Mouse (Mus musculus) intestine, postnatal 0 days (tissue): ENCODE measurements around the gene Rflnb. TPM values are rescaled to one million over a fixed set of nuclear protein-coding genes. Genes with fewer than 3 reads are reported as not detected.
A peak's percentile ranks its signal among the peaks of the same experiment; 100 is the strongest.

Experiments used
- ATAC-seq: fragments of 200-750 bp; cut with Nextera tagmentation; 2 replicates; pipeline ENCODE4 v1.8.0; 2017; ENCODE audit warnings: mild to moderate bottlenecking, moderate TSS enrichment, moderate library complexity
- H3K27ac ChIP-seq: fragments of 300-500 bp; sonication (generic); 2 replicates; pipeline ENCODE4 v1.5.1; 2014; ENCODE audit warnings: mild to moderate bottlenecking, low read depth, low read length, moderate library complexity
- H3K27me3 ChIP-seq: fragments of 300-500 bp; sonication (generic); replicated peaks from 2 replicates; pipeline ENCODE4 v1.6.1; 2014; ENCODE audit warnings: low read length, mixed read lengths; ENCODE audit not compliant: control insufficient read depth, insufficient read depth
- H3K36me3 ChIP-seq: fragments of 300-500 bp; sonication (generic); 2 replicates; pipeline ENCODE4 v1.6.1; 2014; ENCODE audit warnings: mild to moderate bottlenecking, moderate library complexity; ENCODE audit not compliant: control insufficient read depth, insufficient read depth
- H3K4me1 ChIP-seq: fragments of 300-500 bp; sonication (generic); replicated peaks from 2 replicates; pipeline ENCODE4 v1.6.1; 2014; ENCODE audit warnings: antibody characterized with exemption, low read length, mixed read lengths; ENCODE audit not compliant: control insufficient read depth, insufficient read depth
- H3K4me2 ChIP-seq: fragments of 300-500 bp; sonication (generic); replicated peaks from 2 replicates; pipeline ENCODE4 v1.6.1; 2014; ENCODE audit warnings: low read depth, mild to moderate bottlenecking, moderate library complexity
- H3K4me3 ChIP-seq: fragments of 300-500 bp; sonication (generic); 2 replicates; pipeline ENCODE4 v1.5.1; 2014; ENCODE audit warnings: low read depth, low read length
- H3K9ac ChIP-seq: fragments of 300-500 bp; sonication (generic); 2 replicates; pipeline ENCODE4 v1.6.1; 2014; ENCODE audit warnings: mild to moderate bottlenecking, low read depth, low read length
- H3K9me3 ChIP-seq: fragments of 300-500 bp; sonication (generic); 2 replicates; pipeline ENCODE4 v1.6.1; 2016; ENCODE audit warnings: mixed run types; ENCODE audit not compliant: control insufficient read depth
- CTCF ChIP-seq: sonication (generic); IDR thresholded peaks from 2 replicates; pipeline ENCODE4 v1.5.1; 2016; ENCODE audit warnings: low read depth, mild to moderate bottlenecking, control low read depth, antibody characterized with exemption, moderate library complexity
- WGBS: fragments of 180-500 bp; shearing (Covaris S2); extraction: QIAGEN DNeasy Blood & Tissue Kit; methylation state at CpG from one replicate; pipeline ENCODE4 v1.1.7; 2014; 5-methylcytosine and 5-hydroxymethylcytosine counted together
- polyA plus RNA-seq: library from polyadenylated mRNA; unstranded; fragments of >200 nt; fragmentation: Nextera tagmentation; extraction: Ambion mirVana; gene quantifications from 2 replicates; pipeline ENCODE4 v1.2.1, GENCODE M21; 2015

The Rflnb gene
- 24.2 and 26.8 TPM in 2 replicates for polyA plus RNA-seq

DNA sequence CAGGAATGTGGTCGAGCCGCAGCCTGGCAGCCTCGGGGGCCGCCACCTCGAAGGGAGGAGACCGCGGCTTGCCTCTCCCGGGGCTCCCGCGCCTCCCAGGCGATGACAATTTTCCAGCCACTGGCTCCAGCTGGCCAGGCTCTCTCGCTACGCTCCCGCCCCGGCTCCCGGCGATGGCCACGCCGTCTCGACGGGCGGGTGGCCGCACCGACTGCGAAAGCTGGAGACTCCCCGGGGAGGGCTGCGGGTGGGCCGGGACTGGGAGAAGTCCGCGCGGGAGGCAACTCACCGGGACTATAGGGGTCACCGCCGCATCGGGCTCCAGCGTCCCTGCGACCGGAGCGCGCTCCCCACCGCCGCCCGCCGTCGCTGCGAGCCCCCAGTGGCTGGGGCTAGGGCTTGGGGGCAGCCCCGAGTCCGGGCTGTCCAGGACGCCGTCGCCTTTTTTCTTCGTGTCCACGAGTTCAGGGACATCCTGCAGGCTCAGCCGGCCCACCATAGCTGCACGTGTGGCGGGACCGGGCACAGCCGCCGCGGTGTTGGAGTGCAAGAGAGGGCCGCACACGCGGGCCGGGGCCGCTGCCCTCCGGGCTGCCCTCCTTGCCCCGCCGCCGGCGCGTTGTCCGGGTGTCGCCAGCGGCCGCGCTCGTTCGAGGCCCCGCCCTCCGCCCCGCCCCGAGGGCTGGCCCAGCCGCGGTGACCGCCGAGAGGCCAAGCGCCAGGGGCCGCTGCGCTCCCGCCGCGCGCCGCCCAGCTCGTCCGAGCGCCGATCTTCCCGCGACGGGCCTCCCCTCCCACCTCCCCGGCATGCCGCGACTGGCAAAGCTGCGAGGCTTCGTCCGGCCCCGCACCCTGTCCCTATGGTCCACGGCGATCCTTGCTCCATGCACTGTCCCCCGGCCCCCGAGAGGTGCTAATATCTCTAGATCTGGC, at the start of gene Rflnb:
Gene Rflnb, minus strand, starts transcription at position 644 of the 933 bp plus-strand sequence.
- no peaks in the 10 kb centered on the region for H3K4me1 ChIP-seq
- H3K4me3 ChIP-seq = peak within 1 kb of the TSS; percentile 82
- peak within 1 kb of the TSS; percentile 74 for H3K9ac ChIP-seq
- no peaks in the 10 kb centered on the region for H3K9me3 ChIP-seq
- peak; percentile 88 for ATAC-seq
- H3K27me3 ChIP-seq = no peaks in the 10 kb centered on the region
- TF ChIP-seq CTCF = peak; percentile 75
- peak within 1 kb of the TSS; percentile 74 for H3K27ac ChIP-seq
- H3K36me3 ChIP-seq = peaks cover 9% of the 10 kb centered on the region; the same call in 1 of the 2 replicates
- 1% methylated on average over 90 of the region's 112 CpGs for WGBS
- H3K4me2 ChIP-seq = peak within 1 kb of the TSS; percentile 98

DNA sequence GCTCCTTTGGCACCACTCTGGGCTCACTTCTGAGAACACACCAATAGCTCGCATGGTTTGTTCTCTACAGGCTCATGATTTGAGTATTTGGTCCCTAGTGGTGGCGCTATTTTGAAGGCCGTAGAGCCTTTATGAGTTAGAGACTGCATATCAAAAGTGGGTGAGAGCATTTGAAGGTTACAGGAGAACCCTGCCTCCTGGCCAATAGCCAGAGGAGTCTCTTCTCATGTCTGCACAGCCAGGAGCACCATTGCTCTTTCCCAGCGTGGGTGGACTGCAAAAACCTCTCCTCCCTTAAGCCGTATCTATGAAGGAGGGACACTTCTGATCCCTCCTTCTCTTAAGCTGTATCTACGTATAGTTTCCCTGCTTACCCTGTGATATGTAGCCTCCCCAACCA, 49.8 kb upstream of the Rflnb start:
- no peaks in the 10 kb centered on the region for H3K4me1 ChIP-seq
- no peak overlapping the region for H3K9ac ChIP-seq
- no peak overlapping the region for H3K4me2 ChIP-seq
- H3K9me3 ChIP-seq = no peaks in the 10 kb centered on the region
- peaks cover 55% of the 10 kb centered on the region for H3K36me3 ChIP-seq
- no peak overlapping the region for H3K4me3 ChIP-seq
- WGBS = 85% methylated on average over 6 of the region's 6 CpGs
- ATAC-seq = no peak
- no peak for TF ChIP-seq CTCF
- H3K27ac ChIP-seq = no peak overlapping the region
- H3K27me3 ChIP-seq = no peaks in the 10 kb centered on the region

DNA sequence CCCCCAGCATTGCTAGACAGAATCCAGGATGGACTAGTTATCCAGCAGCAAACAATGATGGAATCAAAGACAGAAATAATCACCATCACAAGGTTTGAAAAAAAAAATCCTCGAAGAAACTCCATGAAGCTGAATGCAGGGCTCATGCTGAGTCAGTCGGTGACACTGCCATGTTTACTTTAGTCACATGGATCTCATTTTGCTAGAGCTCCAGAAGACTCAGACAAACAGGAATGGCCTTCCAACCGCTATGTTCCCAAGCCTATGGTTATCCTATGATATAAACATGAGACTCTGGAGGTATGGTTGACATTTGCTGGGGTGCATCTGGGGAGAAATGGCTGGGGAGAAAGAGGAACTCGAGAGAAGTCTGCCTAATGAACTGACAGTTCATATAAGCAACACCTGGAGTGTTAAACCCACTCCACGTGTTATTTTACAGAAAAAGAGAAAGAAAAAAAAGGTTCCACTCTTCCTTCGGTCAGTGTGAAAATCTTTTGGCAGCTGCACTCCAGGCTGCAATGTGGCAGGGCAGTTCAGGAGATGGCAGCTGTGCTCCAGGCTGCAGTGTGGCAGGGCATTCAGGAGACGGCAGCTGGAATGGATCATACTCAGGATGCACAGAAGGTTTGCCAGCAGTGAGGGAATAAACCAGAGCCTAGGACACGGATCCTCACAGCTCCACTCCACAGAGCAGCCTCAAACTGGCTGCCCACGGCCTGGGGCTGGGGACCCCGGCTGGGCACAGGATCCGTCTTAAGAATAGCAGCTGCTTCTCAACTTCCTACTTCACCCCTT, 46.9 kb upstream of the Rflnb start:
- Histone ChIP-seq H3K4me2 (no peak overlapping the region), H3K27ac (no peak overlapping the region), H3K9ac (no peak overlapping the region), H3K27me3 (no peaks in the 10 kb centered on the region), H3K36me3 (peaks cover 47% of the 10 kb centered on the region), H3K4me3 (no peak overlapping the region), H3K9me3 (no peaks in the 10 kb centered on the region), H3K4me1 (no peaks in the 10 kb centered on the region)
- ATAC-seq = no peak
- no peak for TF ChIP-seq CTCF
- WGBS = 57% methylated on average over 11 of the region's 11 CpGs

GRCm38 (mm10) chr11:76069816-76070215, 42.2 kb upstream of the Rflnb start:
- Histone ChIP-seq H3K9ac (no peak overlapping the region), H3K4me2 (no peak overlapping the region), H3K4me3 (no peak overlapping the region), H3K9me3 (no peaks in the 10 kb centered on the region), H3K36me3 (peaks cover 34% of the 10 kb centered on the region), H3K27me3 (no peaks in the 10 kb centered on the region), H3K4me1 (no peaks in the 10 kb centered on the region), H3K27ac (no peak overlapping the region)
- ATAC-seq = no peak
- no peak for TF ChIP-seq CTCF
- 87% methylated on average over 6 of the region's 6 CpGs for WGBS

DNA sequence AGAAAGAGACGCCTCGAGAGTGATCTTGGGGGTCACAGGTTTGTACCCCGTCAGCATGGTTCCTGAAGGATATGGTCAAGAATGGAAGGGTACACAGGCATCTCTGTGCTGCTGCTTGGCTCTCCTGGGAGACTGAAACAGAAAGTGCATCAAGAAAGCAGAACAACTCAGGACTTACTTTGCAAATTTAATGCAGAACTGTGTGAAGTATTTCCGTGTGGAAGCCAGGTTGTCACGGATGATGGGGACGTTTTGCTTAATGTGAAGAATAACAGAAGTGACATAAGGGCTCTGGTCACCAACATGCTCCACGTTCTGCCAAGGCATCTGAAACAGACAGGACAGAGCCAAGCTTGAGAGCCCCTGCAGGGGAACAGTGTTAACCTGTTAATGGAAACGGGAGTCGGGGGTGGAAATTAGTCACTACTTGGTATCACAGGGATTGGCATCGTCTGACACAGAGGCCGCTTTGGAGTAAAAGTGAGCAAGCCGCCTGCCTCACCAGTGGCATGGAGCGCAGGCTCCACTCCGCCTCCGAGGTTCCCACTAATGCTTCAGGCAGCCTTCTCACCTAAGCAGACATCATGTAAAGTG, 39.1 kb upstream of the Rflnb start:
- Histone ChIP-seq H3K4me2 (no peak overlapping the region), H3K9me3 (no peaks in the 10 kb centered on the region), H3K4me3 (no peak overlapping the region), H3K4me1 (no peaks in the 10 kb centered on the region), H3K9ac (no peak overlapping the region), H3K36me3 (peaks cover 38% of the 10 kb centered on the region), H3K27ac (no peak overlapping the region), H3K27me3 (no peaks in the 10 kb centered on the region)
- TF ChIP-seq CTCF = no peak
- ATAC-seq = no peak
- WGBS = 88% methylated on average over 15 of the region's 15 CpGs
